Mouse (Mus musculus): ENCODE measurements around the gene Ppp1cc. TPM values are rescaled to one million over a fixed set of nuclear protein-coding genes. Genes with fewer than 3 reads are reported as not detected.
"Not testable (repeated sequence)": the region's sequence is repeated elsewhere in the genome, so short reads cannot be mapped to it uniquely, and the experiment has no call there.

Ppp1cc gene
- polyA plus RNA-seq, 1 experiment from 2014 or later: 296 TPM

- H3K27me3 ChIP-seq (ENCODE audit: control insufficient read depth, insufficient read depth, low read length): no peaks in the 10 kb centered on the region
- WGBS: 86% methylated on average over 8 of the region's 8 CpGs
- H3K4me1 ChIP-seq (ENCODE audit: control insufficient read depth, insufficient read depth, low read length): peaks cover 15% of the 10 kb centered on the region
- peaks cover 7% of the 10 kb centered on the region; the same call in 1 of the 2 replicates for H3K36me3 ChIP-seq (ENCODE audit: control insufficient read depth, insufficient read depth, low read length)
- H3K9me3 ChIP-seq (ENCODE audit: control insufficient read depth, low read length): no peaks in the 10 kb centered on the region
- H3K27ac ChIP-seq (ENCODE audit: low read depth, low read length): no peak overlapping the region
- no peak overlapping the region for H3K4me3 ChIP-seq (ENCODE audit: low read length)
- ATAC-seq (ENCODE audit: low FRiP score, low TSS enrichment): no peak
- H3K9ac ChIP-seq (ENCODE audit: low read depth, low read length): no peak overlapping the region
- no peak overlapping the region for H3K4me2 ChIP-seq (replicated peaks; ENCODE audit: low read depth, low read length)
Observed at GRCm38 (mm10) chr5:122212125-122212524, 54.0 kb downstream of the Ppp1cc start.

- not testable (repeated sequence) for H3K9ac ChIP-seq (ENCODE audit: low read depth, low read length); H3K4me3 ChIP-seq (ENCODE audit: low read length); H3K36me3 ChIP-seq (ENCODE audit: control insufficient read depth, insufficient read depth, low read length); H3K9me3 ChIP-seq (ENCODE audit: control insufficient read depth, low read length); H3K27ac ChIP-seq (ENCODE audit: low read depth, low read length); H3K4me2 ChIP-seq (replicated peaks; ENCODE audit: low read depth, low read length); ATAC-seq (ENCODE audit: low FRiP score, low TSS enrichment); H3K27me3 ChIP-seq (ENCODE audit: control insufficient read depth, insufficient read depth, low read length)
- WGBS: 97% methylated on average over 1 of the region's 1 CpGs
- peaks cover 15% of the 10 kb centered on the region for H3K4me1 ChIP-seq (ENCODE audit: control insufficient read depth, insufficient read depth, low read length)
Observed at GRCm38 (mm10) chr5:122212820-122213219, 54.7 kb downstream of the Ppp1cc start.

GRCm38 (mm10) chr5:122213861-122214260 is 55.8 kb downstream of the Ppp1cc start:
- Histone ChIP-seq H3K36me3 (ENCODE audit: control insufficient read depth, insufficient read depth, low read length) (peaks cover 7% of the 10 kb centered on the region; the same call in 1 of the 2 replicates), H3K4me2 (replicated peaks; ENCODE audit: low read depth, low read length) (no peak overlapping the region), H3K4me1 (ENCODE audit: control insufficient read depth, insufficient read depth, low read length) (peaks cover 14% of the 10 kb centered on the region), H3K4me3 (ENCODE audit: low read length) (no peak overlapping the region), H3K9me3 (ENCODE audit: control insufficient read depth, low read length) (no peaks in the 10 kb centered on the region), H3K27me3 (ENCODE audit: control insufficient read depth, insufficient read depth, low read length) (no peaks in the 10 kb centered on the region), H3K27ac (ENCODE audit: low read depth, low read length) (no peak overlapping the region), H3K9ac (ENCODE audit: low read depth, low read length) (no peak overlapping the region)
- no peak for ATAC-seq (ENCODE audit: low FRiP score, low TSS enrichment)
- WGBS: 72% methylated on average over 6 of the region's 6 CpGs

- Histone ChIP-seq H3K9ac (ENCODE audit: low read depth, low read length) (no peak overlapping the region), H3K27me3 (ENCODE audit: control insufficient read depth, insufficient read depth, low read length) (no peaks in the 10 kb centered on the region), H3K4me3 (ENCODE audit: low read length) (no peak overlapping the region), H3K27ac (ENCODE audit: low read depth, low read length) (no peak overlapping the region), H3K4me1 (ENCODE audit: control insufficient read depth, insufficient read depth, low read length) (peaks cover 20% of the 10 kb centered on the region), H3K36me3 (ENCODE audit: control insufficient read depth, insufficient read depth, low read length) (peaks cover 7% of the 10 kb centered on the region; the same call in 1 of the 2 replicates), H3K9me3 (ENCODE audit: control insufficient read depth, low read length) (no peaks in the 10 kb centered on the region), H3K4me2 (replicated peaks; ENCODE audit: low read depth, low read length) (no peak overlapping the region)
- ATAC-seq (ENCODE audit: low FRiP score, low TSS enrichment): no peak
- WGBS: 79% methylated on average over 6 of the region's 6 CpGs
Observed at GRCm38 (mm10) chr5:122217636-122218035, 59.6 kb downstream of the Ppp1cc start.

GRCm38 (mm10) chr5:122218109-122218905 is 60.2 kb downstream of the Ppp1cc start:
- no peaks in the 10 kb centered on the region for H3K27me3 ChIP-seq (ENCODE audit: control insufficient read depth, insufficient read depth, low read length)
- no peak overlapping the region for H3K4me3 ChIP-seq (ENCODE audit: low read length)
- peaks cover 7% of the 10 kb centered on the region; the same call in 1 of the 2 replicates for H3K36me3 ChIP-seq (ENCODE audit: control insufficient read depth, insufficient read depth, low read length)
- no peaks in the 10 kb centered on the region for H3K9me3 ChIP-seq (ENCODE audit: control insufficient read depth, low read length)
- no peak overlapping the region for H3K27ac ChIP-seq (ENCODE audit: low read depth, low read length)
- H3K4me1 ChIP-seq (ENCODE audit: control insufficient read depth, insufficient read depth, low read length): peaks cover 20% of the 10 kb centered on the region
- 88% methylated on average over 12 of the region's 12 CpGs for WGBS
- no peak overlapping the region for H3K4me2 ChIP-seq (replicated peaks; ENCODE audit: low read depth, low read length)
- no peak for ATAC-seq (ENCODE audit: low FRiP score, low TSS enrichment)
- no peak overlapping the region for H3K9ac ChIP-seq (ENCODE audit: low read depth, low read length)

GRCm38 (mm10) chr5:122218928-122219327 is 60.9 kb downstream of the Ppp1cc start:
- Histone ChIP-seq H3K27ac (ENCODE audit: low read depth, low read length) (no peak overlapping the region), H3K36me3 (ENCODE audit: control insufficient read depth, insufficient read depth, low read length) (peaks cover 7% of the 10 kb centered on the region; the same call in 1 of the 2 replicates), H3K27me3 (ENCODE audit: control insufficient read depth, insufficient read depth, low read length) (no peaks in the 10 kb centered on the region), H3K9ac (ENCODE audit: low read depth, low read length) (no peak overlapping the region), H3K4me2 (replicated peaks; ENCODE audit: low read depth, low read length) (no peak overlapping the region), H3K9me3 (ENCODE audit: control insufficient read depth, low read length) (no peaks in the 10 kb centered on the region), H3K4me3 (ENCODE audit: low read length) (no peak overlapping the region), H3K4me1 (ENCODE audit: control insufficient read depth, insufficient read depth, low read length) (peaks cover 20% of the 10 kb centered on the region)
- no peak for ATAC-seq (ENCODE audit: low FRiP score, low TSS enrichment)
- WGBS: 76% methylated on average over 7 of the region's 7 CpGs

- no peak overlapping the region for H3K9ac ChIP-seq (ENCODE audit: low read depth, low read length)
- ATAC-seq (ENCODE audit: low FRiP score, low TSS enrichment): peak; percentile 71
Observed at GRCm38 (mm10) chr5:122219655-122220629, 61.9 kb downstream of the Ppp1cc start.

GRCm38 (mm10) chr5:122221085-122221484 is 63.0 kb downstream of the Ppp1cc start:
- no peaks in the 10 kb centered on the region for H3K9me3 ChIP-seq (ENCODE audit: control insufficient read depth, low read length)
- no peak for ATAC-seq (ENCODE audit: low FRiP score, low TSS enrichment)
- H3K27ac ChIP-seq (ENCODE audit: low read depth, low read length): no peak overlapping the region
- H3K27me3 ChIP-seq (ENCODE audit: control insufficient read depth, insufficient read depth, low read length): no peaks in the 10 kb centered on the region
- H3K9ac ChIP-seq (ENCODE audit: low read depth, low read length): no peak overlapping the region
- no peak overlapping the region for H3K4me2 ChIP-seq (replicated peaks; ENCODE audit: low read depth, low read length)
- no peak overlapping the region for H3K4me3 ChIP-seq (ENCODE audit: low read length)
- peaks cover 31% of the 10 kb centered on the region for H3K4me1 ChIP-seq (ENCODE audit: control insufficient read depth, insufficient read depth, low read length)
- WGBS: 91% methylated on average over 4 of the region's 4 CpGs
- peaks cover 7% of the 10 kb centered on the region; the same call in 1 of the 2 replicates for H3K36me3 ChIP-seq (ENCODE audit: control insufficient read depth, insufficient read depth, low read length)

More at GRCm38 (mm10) chr5:122219655-122220629, 61.9 kb downstream of the Ppp1cc start:
- whole genome bisulfite sequencing: 42% methylated on average over 18 of the region's 18 CpGs
- H3K36me3 ChIP-seq (ENCODE audit: control insufficient read depth, insufficient read depth, low read length): peaks cover 7% of the 10 kb centered on the region; the same call in 1 of the 2 replicates
- no peak overlapping the region for H3K4me3 ChIP-seq (ENCODE audit: low read length)
- H3K4me1 ChIP-seq (ENCODE audit: control insufficient read depth, insufficient read depth, low read length): peaks cover 24% of the 10 kb centered on the region
- no peaks in the 10 kb centered on the region for H3K27me3 ChIP-seq (ENCODE audit: control insufficient read depth, insufficient read depth, low read length)
- peak overlapping the region; percentile 66; the same call in 1 of the 2 replicates for H3K27ac ChIP-seq (ENCODE audit: low read depth, low read length)
- no peaks in the 10 kb centered on the region for H3K9me3 ChIP-seq (ENCODE audit: control insufficient read depth, low read length)
- H3K4me2 ChIP-seq (replicated peaks; ENCODE audit: low read depth, low read length): no peak overlapping the region

All from kidney, embryonic 14.5 days (tissue).